Mouse (Mus musculus) testis, postnatal 10 days (tissue): ENCODE results near the gene Kazald1.

Experiments
- DNase-seq: peaks from one replicate; pipeline ENCODE4 v3.0.0; 2021; ENCODE audit warnings: low spot score

Gene Kazald1

DNA sequence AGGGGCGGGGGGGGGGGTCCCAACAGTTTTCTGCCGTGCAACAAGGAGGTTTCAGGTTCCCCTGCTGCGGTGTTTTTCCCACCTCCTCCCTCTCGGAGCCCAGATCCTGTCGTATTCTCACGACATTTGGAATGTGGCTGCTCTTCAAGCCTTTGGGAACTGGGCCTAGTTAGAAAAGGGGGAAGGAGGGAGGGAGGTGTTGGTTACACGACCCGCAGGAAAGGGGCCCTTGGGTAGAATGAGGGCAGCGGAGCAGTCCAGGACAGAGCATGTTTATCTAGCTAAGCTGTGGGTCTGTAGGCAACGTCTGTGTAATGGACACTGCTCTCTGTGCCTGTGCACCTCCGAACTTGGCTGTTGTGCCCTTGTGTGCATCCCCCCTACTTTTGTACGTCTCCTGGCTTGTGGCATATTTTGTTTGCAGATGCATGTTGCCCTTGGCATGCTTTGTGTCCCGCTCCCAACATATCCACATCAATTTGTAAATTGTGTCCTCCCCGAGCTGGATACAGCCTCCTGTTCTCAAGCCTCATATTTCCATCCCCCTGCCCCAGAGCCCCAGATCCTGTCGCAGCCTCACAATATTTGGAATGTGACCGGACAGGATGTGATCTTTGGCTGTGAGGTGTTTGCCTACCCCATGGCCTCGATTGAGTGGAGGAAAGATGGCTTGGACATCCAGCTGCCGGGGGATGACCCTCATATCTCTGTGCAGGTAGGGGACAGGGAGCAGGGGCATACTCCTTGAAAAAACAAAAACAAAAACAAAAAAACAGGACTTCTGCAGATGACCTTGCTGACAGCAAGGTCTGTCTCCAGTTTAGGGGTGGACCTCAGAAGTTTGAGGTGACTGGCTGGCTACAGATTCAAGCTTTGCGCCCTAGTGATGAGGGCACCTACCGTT is 3.0 kb downstream of the Kazald1 start:
- DNase-seq = peak; percentile 46

DNA sequence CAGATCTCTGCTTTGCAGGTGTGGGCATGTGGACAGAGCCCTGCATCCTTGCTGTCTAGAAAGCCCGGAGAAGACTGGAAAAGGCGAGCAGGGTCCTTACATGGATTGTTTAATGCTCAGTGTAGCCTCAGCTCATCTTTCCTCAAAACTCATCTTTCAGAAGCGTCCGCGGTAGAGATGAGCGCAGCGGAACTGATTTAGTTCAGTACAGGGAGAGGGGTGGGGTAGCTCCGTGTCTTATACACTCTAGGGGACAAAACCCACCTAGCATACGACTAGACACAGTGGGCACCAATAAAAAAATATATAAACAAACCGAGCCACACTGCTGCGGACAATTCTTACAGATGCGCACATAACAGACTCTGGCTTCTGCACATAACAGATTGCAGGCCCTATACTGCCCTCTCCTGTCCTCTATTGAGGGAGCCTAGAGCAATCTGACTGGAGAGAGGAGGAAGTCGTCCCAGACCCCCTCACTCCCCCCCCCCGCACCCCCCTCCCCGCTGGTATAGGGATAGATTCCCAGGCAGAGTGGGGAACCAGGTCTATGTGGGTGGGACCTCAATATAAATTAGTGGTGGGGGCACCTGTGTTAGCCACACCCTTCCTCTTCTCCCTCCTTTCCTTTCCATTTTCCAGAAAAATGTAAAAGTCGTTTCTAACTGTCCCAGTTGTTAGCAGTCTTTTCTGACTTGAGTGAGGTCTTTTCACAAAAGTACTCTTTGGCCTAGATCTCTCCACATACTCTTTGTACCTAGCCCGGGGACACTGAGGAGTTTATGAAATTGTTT is 4.1 kb downstream of the Kazald1 start:
- peak; percentile 40 for DNase-seq

DNA sequence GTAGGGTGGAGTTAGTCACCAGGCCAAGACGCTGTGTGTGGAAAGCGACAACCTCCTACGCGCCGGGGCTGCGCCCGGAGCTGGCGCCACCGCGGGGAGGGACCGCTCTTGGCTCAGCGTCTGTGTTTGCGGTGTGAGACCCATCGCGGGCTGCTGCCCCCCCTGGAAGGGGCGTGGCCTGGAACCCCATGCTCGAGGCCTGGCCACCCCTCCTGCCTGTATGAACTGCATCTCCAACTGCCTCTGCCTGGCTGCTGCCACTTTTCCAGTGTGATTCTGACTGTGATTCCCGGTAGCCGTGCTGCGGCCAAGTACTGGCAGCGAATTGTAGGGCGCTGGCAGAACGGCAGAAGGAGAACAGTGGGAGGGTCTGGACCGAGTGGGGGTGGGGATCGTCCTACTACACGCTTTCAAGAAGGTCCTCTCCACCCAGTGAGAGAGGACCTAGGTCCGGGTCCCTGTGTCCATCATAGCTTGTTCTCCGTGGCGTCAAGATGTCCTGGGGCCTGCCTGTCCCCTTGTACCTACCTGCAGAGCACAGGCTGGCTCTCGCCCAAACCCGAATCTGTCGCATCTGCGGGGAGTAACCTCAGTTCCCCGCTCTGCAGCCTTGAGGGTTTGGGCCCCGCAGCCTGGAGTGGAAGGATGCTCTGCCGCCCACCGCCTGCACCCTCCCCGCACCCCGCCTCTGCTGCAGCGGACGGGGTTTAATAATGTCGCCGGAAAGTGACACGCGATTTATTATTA is 4.9 kb downstream of the Kazald1 start:
- peak; percentile 90 for DNase-seq

DNA sequence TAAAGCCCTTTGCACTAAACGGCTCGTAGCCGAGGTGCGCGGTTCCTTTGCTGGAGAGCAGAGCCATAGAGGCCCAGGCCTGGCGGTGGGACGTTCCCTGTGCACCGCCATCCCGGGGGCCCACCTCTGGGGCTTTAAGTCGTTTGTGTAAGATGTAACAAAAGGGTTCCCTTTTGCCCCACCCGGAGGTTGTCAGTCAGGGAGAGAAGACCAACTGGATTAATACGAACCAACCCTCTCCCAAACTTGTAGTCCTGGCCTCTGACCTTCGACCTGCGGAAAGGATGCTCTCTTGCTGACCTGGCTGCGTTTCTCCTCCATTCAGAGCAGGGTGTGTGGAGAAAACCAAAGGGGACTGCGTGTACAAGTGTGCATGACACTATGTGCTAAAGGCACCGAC is 5.7 kb downstream of the Kazald1 start:
- no peak for DNase-seq

DNA sequence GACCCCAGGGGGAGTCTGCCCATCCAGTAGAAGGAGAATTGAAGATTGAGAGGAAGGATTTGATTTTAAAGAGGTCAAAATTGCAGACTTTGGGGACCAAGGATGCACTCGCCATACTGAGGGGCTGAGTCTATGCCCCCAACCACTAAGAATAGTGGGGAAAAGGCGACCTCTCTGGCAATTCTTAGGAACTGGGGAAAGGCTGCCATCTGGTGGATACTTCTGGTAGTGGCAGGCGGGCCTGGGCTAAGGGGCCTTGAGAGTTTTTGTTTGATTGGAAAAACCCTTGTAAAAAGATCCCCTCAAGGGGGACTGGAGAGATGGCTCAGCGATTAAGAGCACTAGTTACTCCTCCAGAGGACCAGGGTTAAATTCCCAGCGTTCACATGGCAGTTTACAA is 6.2 kb downstream of the Kazald1 start:
- peak; percentile 90 for DNase-seq

DNA sequence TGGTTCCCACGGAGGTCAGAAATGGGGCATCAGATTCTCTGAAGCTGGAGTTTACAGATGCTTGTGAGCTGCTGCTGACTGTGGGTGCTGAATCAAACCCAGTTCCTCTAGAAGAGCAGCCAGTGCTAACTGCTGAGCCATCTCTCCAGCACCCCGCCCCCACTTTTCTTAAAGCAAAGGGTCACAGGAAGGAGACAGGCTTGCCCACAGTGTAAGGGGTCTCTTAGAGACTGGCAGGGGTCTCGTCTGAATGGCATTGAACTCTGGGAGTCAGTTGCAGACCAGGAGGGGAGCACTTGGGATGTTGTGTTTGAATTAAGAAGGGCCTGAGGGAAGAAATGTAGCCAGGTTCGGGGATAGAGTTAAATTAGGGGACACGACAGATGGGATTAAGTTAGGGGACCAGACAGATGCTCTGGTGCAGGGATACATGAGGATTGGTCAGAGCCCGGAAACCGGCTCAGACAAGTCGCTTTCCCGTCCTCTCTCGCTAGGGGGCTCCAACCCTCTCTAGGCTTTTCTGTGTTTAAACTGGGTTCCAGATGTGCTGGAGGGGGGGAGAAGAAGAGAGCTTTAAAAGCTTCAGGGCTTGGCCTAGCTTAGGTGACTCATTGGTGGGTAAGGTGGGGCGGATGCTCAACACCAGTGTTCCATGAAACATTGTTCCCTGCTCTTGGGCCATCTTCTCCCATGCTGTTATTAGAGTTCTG is 7.0 kb downstream of the Kazald1 start:
- peak; percentile 78 for DNase-seq

DNA sequence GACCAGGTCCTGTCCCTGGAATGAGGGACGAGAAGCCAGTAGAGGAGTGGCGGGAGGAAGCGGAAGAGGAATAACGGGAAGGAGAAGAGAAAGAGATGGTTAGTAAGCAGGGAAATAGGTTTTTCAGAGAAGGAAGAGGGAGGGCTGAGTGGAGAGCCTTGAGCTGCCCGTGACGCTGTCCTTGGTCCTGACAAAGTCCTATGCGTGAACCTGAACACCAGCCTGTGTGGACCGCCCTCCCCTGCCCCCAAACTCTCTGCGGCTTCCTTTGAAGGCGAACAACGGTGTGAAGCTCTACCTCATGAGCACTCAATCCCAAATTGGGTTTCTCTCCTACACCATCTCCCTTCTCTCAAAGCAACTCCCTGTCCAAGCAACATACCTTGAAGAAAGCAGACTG is 22.8 kb downstream of the Kazald1 start:
- DNase-seq = peak; percentile 81

DNA sequence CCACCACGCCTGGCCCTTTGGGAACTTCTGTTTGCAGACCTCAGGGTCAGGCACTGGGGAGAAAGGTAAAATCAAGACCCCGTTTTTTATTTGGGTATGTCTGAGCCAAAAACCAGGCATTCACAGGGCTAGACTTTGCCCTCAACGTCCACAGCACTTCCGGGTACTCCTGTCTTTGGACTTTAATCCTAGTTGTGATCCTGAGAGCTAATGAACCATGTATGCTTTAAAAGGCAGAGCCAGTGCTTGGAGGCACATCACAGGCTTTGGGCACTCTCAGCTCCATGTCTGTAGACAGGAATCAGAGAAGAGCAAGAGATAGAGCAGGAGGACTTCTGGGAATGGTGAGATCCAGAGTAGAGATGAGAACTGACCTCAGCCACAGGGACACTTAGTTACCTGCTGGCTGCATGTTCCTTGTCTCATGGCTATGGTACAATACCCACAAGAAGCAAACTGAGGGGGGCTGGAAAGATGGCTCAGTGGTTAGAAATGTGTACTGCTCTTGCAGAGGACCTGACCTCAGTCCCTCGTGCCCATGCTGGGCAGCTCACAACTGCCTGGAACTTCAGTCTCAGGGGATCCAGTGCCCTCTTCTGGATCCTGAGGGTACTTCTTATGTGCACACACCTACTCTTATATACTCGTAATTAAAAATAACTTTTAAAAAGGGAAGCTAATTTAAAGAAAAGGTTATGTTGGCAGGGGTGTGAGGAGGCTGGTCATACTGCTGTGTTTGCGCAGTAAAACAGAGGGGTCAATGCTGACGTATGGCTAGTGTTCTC is 25.6 kb downstream of the Kazald1 start:
- DNase-seq = no peak

DNA sequence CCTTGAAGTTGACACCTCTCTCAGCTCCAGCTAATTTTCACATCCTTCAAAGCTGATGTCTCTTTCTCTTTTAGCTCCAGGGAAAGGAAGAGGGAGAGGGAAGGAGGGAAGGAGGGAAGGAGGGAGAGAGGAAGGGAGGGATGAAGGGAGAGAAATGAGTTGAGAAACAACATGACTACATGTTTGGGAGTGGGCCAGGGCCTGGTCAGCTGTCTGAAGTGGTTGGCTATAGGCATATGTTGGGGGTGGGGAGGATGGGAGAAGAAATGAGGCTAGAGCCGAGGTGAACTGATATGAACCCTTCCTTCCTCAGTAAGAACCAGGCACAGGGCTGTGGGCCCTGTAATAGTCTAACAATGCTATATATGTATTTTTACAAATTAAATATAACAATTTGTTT is 30.6 kb downstream of the Kazald1 start:
- DNase-seq = no peak

DNA sequence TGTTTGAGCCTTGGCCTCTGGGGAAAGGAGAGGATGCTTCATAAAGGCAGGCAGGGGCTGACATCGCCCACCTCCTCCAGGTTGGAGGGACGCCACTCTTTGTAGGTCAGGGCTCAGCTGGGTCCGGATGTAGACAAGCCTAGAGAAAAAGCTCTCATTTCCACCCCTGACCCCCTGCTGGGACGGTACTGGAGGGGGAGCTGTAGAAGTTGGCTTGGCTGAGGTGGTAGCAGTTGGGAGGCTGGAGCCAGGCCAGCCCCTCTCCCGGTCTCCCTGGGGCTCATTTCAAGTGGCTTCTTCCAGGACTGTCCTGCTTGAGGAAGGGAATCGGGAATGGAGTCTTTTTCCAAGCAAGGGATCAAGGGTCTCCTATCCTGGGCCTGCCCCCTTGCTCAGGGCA is 31.6 kb downstream of the Kazald1 start:
- no peak for DNase-seq

DNA sequence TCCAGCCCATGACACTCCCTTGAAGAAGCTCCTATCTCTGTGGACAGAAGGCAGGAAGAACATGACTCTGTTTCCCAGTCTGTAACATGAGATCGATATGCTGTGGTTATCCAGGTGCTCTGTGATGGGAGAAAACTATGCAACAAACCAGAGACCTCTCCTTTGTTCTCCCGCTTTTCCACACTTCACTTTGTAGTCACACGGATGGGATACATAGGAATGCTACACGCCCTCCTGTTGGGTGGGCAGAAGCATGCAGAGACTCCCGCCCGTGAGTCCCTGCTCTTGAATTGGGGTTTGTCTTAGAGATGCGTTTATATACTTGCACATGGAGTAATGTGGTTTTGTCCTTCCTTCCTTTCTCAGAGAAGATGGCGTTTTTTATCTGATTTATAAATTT is 35.6 kb downstream of the Kazald1 start:
- DNase-seq = no peak

DNA sequence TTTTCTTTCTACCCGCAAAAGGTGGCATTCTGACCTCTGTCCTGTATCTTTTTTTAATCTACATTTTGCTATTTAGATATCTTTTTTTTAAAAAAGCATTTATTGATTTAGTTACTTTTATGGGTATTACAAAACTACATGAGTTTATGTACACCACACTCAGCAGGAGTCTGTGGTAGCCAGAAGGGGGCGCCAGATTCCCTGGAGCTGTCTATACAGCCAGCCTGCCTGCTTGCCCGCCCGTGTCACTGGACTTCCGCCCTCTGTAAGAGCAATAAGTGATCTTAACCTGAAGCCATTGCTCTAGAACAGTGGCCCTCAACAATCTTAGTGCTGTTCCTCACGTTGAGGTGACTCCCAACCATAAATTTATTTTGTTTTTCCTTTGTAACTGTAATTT is 37.4 kb downstream of the Kazald1 start:
- DNase-seq = peak; percentile 58

DNA sequence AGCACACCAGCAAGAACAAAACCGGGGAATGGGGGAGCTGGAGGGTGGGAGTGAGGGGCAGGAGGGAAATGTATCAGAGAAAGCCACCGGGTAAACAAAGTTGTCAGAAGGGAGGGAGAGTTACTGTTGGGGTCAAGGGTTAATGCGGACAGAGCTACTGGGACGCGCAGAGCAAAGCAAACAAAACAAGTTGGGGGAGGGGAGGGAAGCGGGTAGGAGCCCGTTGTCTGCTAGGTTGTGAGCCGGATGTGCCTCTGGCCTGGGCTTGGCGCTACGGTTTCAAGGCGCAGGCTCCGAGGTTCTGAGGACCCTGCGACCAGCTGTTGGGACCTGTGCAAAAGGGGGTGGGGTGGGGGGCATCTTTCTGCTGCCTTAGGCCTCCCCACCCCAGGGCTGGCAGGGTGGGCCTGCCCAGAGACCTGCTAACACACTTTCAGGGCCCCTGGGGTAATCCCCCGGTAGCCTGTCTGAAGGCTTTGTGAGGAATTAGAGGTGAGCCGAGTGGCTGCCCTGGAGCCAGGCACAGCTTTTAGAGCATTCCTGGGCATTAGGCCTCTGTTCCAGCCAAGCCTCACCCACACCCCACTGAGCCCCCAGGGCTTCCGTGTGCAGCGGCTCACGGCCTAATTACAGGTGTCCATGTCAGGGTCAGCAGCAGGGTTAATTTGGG is 38.9 kb downstream of the Kazald1 start:
- DNase-seq = no peak

DNA sequence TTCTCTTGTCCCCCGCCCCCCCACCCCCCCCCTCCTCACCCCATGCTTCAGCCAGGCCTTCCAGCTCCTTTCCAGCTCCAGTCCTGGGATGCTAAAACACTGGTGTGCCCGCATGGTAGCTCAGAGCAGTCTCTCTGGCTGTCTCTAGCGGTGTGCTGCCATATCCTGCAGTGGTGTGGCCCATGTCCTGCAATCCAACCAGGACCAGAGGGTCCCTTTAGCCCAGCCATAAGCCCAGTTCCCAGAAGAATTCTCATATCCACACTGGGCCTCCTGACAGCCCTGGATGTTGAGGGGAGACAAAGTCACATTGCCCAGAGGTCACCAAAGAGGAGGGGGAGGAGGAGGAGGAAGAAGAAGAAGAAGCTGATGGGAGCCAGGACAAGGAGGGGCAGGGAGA is 39.7 kb downstream of the Kazald1 start:
- DNase-seq = no peak

DNA sequence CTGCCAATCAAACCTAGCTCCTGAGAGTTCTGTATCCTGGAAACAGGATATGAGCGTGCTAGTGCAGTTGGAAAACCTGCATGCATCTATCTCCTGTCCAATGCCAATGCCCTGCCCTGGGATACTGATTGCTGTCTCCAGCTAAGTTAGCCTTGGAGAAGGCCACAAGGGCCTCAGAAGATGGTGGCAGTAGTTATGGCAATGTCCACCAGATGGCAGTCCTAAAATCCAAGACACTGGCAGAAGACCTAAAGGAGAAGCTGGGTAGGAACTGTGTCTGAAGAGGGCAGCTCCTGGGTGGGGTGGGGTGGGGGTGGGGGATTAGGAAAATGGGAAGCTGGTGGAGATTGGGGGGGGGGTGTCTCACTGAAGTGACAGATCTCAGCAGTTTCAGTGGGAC is 41.8 kb downstream of the Kazald1 start:
- peak; percentile 66 for DNase-seq
